Comparison of ENCODE assay signal across 23 mouse cellular contexts in the genomic region with DNA sequence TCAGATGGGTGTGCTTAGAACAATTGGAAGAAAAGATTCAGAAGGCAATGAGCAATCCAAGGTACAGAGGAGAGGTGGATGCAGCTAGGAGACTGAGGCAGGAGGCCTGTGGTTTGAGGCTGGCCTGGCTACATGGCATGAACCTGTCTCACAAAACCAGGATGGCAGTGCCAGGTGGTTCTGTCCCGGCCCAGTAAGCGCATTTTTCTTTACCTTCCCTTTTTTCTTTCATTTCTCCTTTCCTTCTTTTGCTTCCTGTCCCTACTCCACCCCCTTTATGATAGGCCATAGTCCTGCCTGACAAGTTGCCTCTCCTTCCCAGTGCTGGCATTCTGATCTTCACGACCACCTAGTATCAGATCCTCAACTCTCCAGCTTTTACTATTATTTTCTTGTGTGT. TPM values are rescaled to one million over a fixed set of nuclear protein-coding genes. Genes with fewer than 3 reads are reported as not detected.
DNase-seq lines count a peak whose midpoint lies in the region; ATAC-seq and TF ChIP-seq lines count a peak whose summit lies in the region.
"Had no signal": no experiment of that assay in that cellular context is flagged by ENCODE, and none has a peak within 500 bp of the region (broad histone marks: within the 10 kb centered on the region; RNA-seq: fewer than 3 reads in every experiment).

No protein-coding gene starts in this region.

- no peaks in the 10 kb centered on the region for H3K9me3 ChIP-seq in liver, embryonic 15.5 days (replicated peaks)
- H3K9me3 ChIP-seq: hindbrain, embryonic 15.5 days; kidney, embryonic 15.5 days; stomach, embryonic 15.5 days had no signal

- peak overlapping the region; percentile 14; the same call in 1 of the 2 replicates for H3K27ac ChIP-seq in spleen, adult 2 months (ENCODE audit: insufficient read depth, low read length)
- peak overlapping the region; percentile 30; the same call in 1 of the 2 replicates for H3K27ac ChIP-seq in liver, embryonic 15.5 days (replicated peaks)
- H3K27ac ChIP-seq: forebrain, embryonic 12.5 days; hindbrain, embryonic 10.5 days; hindbrain, embryonic 15.5 days; stomach, embryonic 15.5 days had no signal

- DNase-seq in cerebellum, adult 9-10 months, result peak; percentile 46
- DNase-seq in cerebellum, adult 8-10 months, result no peak
- no peak for DNase-seq in spleen, adult 2 months (ENCODE audit: low read depth in 1 of 2, low spot score in 2 of 2)
- no peak for DNase-seq in spleen, postnatal 4 days (ENCODE audit: low spot score in 2 of 2)
- no peak for DNase-seq in layer of hippocampus, adult 9-10 months (ENCODE audit: low spot score)
- DNase-seq in kidney, postnatal 14 days, result no peak
- DNase-seq: adrenal gland, postnatal 10 days; cerebellum, adult 2 months; forebrain, postnatal 0 days; kidney, adult 18-20 months; layer of hippocampus, postnatal 36 days; lung, adult 2 months; right cerebral cortex, postnatal 4 days; thymus, adult 18-20 months had no signal

- no peak overlapping the region for H3K9ac ChIP-seq in liver, embryonic 15.5 days
- H3K9ac ChIP-seq: forebrain, embryonic 12.5 days; forebrain, postnatal 0 days; hindbrain, embryonic 15.5 days; kidney, embryonic 15.5 days; stomach, embryonic 15.5 days had no signal

- H3K36me3 ChIP-seq in spleen, adult 2 months (ENCODE audit: control insufficient read depth, insufficient read depth, low read length), result peaks cover 17% of the 10 kb centered on the region
- H3K36me3 ChIP-seq in liver, embryonic 15.5 days (replicated peaks), result peaks cover 39% of the 10 kb centered on the region

- TF ChIP-seq CTCF in spleen, adult 2 months (IDR thresholded peaks at IDR 0.05; ENCODE audit: extremely low read depth, insufficient read depth, insufficient read length, insufficient replicate concordance), result no peak

- ATAC-seq in liver, embryonic 15.5 days (ENCODE audit: insufficient read depth), result no peak
- ATAC-seq: forebrain, postnatal 0 days; midbrain, embryonic 16.5 days; Patski had no signal

- peaks cover 9% of the 10 kb centered on the region for H3K4me1 ChIP-seq in spleen, adult 2 months (ENCODE audit: control insufficient read depth, insufficient read depth, insufficient read length)
- peaks cover 43% of the 10 kb centered on the region for H3K4me1 ChIP-seq in liver, embryonic 15.5 days (replicated peaks)

- 68% methylated on average over 3 of the region's 3 CpGs for WGBS in spleen, adult 2 months
- WGBS in liver, embryonic 15.5 days (ENCODE audit: insufficient replicate concordance), result 83% methylated on average over 3 of the region's 3 CpGs

- no peak overlapping the region for H3K4me3 ChIP-seq in spleen, adult 2 months (ENCODE audit: extremely low read depth, insufficient read depth, insufficient read length)
- no peak overlapping the region for H3K4me3 ChIP-seq in liver, embryonic 15.5 days (replicated peaks)
- H3K4me3 ChIP-seq: forebrain, embryonic 12.5 days; hindbrain, embryonic 10.5 days; hindbrain, embryonic 15.5 days; kidney, embryonic 15.5 days; stomach, embryonic 15.5 days had no signal

- H3K27me3 ChIP-seq in spleen, adult 2 months (ENCODE audit: control insufficient read depth, insufficient read depth, low read length), result no peaks in the 10 kb centered on the region
- H3K27me3 ChIP-seq in liver, embryonic 15.5 days, result no peaks in the 10 kb centered on the region
- H3K27me3 ChIP-seq: forebrain, embryonic 12.5 days; hindbrain, embryonic 15.5 days; kidney, embryonic 15.5 days; Patski; stomach, embryonic 15.5 days had no signal

- no peak overlapping the region for H3K4me2 ChIP-seq in liver, embryonic 15.5 days
- H3K4me2 ChIP-seq: forebrain, embryonic 12.5 days; hindbrain, embryonic 15.5 days; kidney, embryonic 15.5 days; midbrain, embryonic 11.5 days; stomach, embryonic 15.5 days had no signal

- TF ChIP-seq POLR2A in spleen, adult 2 months (IDR thresholded peaks at IDR 0.05; ENCODE audit: low read depth, low read length), result no peak

RNA-seq across cellular contexts. Expression of a gene that starts 2.0 kb away (rescaled TPM):
- 21.9 and 22.6 TPM in 2 replicates for polyA plus RNA-seq in spleen, adult 2 months (2012; rRNA removed)
- polyA plus RNA-seq in liver, embryonic 15.5 days (2015; fragmentation: Nextera tagmentation; extraction: Ambion mirVana), result 18.2 and 20.1 TPM in 2 replicates

RNA-seq across cellular contexts. Expression of a gene that starts 16.9 kb away (rescaled TPM):
- polyA plus RNA-seq in spleen, adult 2 months (2012; rRNA removed), result 34.3 and 37.3 TPM in 2 replicates
- polyA plus RNA-seq in liver, embryonic 15.5 days (2015; fragmentation: Nextera tagmentation; extraction: Ambion mirVana), result 26.2 and 27.7 TPM in 2 replicates

RNA-seq across cellular contexts. Expression of a gene that starts 35.6 kb away (rescaled TPM):
- polyA plus RNA-seq in spleen, adult 2 months (2012; rRNA removed), result 6.1 and 7.2 TPM in 2 replicates
- polyA plus RNA-seq in liver, embryonic 15.5 days (2015; fragmentation: Nextera tagmentation; extraction: Ambion mirVana), result 11.7 and 12.2 TPM in 2 replicates
